Mouse (Mus musculus) liver, embryonic 16.5 days (tissue): ENCODE data around the gene Rtf2. TPM values are rescaled to one million over a fixed set of nuclear protein-coding genes. Genes with fewer than 3 reads are reported as not detected.

Experiments
- ATAC-seq: fragments of 200-750 bp; cut with Nextera tagmentation; 2 replicates; pipeline ENCODE4 v1.8.0; 2017; ENCODE audit warnings: low read depth, mild to moderate bottlenecking, moderate number of reproducible peaks, moderate library complexity
- H3K27ac ChIP-seq: fragments of 300-500 bp; sonication (generic); 2 replicates; pipeline ENCODE4 v1.5.1; 2014; ENCODE audit warnings: mild to moderate bottlenecking, low read length
- H3K27me3 ChIP-seq: fragments of 300-500 bp; sonication (generic); 2 replicates; pipeline ENCODE4 v1.6.1; 2014; ENCODE audit warnings: low read depth, low read length, mixed read lengths; ENCODE audit not compliant: control insufficient read depth, insufficient read depth
- H3K36me3 ChIP-seq: fragments of 300-500 bp; sonication (generic); 2 replicates; pipeline ENCODE4 v1.6.1; 2014; ENCODE audit warnings: mild to moderate bottlenecking; ENCODE audit not compliant: control insufficient read depth, insufficient read depth
- H3K4me1 ChIP-seq: fragments of 300-500 bp; sonication (generic); 2 replicates; pipeline ENCODE4 v1.6.1; 2014; ENCODE audit warnings: low read depth, low read length, mixed read lengths; ENCODE audit not compliant: control insufficient read depth
- H3K4me2 ChIP-seq: fragments of 300-500 bp; sonication (generic); 2 replicates; pipeline ENCODE4 v1.6.1; 2014; ENCODE audit warnings: low read depth, low read length, mixed read lengths
- H3K4me3 ChIP-seq: fragments of 300-500 bp; sonication (generic); 2 replicates; pipeline ENCODE4 v1.5.1; 2014; ENCODE audit warnings: low read depth, mild to moderate bottlenecking, low read length
- H3K9ac ChIP-seq: fragments of 300-500 bp; sonication (generic); 2 replicates; pipeline ENCODE4 v1.6.1; 2014; ENCODE audit warnings: low read depth, low read length
- H3K9me3 ChIP-seq: fragments of 300-500 bp; sonication (generic); replicated peaks from 2 replicates; pipeline ENCODE4 v1.6.1; 2016; ENCODE audit warnings: low read length; ENCODE audit not compliant: control insufficient read depth
- WGBS: fragments of 180-500 bp; shearing (Covaris S2); extraction: QIAGEN DNeasy Blood & Tissue Kit; methylation state at CpG from one replicate; pipeline ENCODE4 v1.1.7; 2014; ENCODE audit not compliant: insufficient replicate concordance; 5-methylcytosine and 5-hydroxymethylcytosine counted together
- polyA plus RNA-seq: library from polyadenylated mRNA; unstranded; fragments of >200 nt; fragmentation: Nextera tagmentation; extraction: Ambion mirVana; gene quantifications from 2 replicates; pipeline ENCODE4 v1.2.1, GENCODE M21; 2015

Rtf2 gene
- polyA plus RNA-seq, 1 experiment from 2014 or later: 41.3 TPM

DNA sequence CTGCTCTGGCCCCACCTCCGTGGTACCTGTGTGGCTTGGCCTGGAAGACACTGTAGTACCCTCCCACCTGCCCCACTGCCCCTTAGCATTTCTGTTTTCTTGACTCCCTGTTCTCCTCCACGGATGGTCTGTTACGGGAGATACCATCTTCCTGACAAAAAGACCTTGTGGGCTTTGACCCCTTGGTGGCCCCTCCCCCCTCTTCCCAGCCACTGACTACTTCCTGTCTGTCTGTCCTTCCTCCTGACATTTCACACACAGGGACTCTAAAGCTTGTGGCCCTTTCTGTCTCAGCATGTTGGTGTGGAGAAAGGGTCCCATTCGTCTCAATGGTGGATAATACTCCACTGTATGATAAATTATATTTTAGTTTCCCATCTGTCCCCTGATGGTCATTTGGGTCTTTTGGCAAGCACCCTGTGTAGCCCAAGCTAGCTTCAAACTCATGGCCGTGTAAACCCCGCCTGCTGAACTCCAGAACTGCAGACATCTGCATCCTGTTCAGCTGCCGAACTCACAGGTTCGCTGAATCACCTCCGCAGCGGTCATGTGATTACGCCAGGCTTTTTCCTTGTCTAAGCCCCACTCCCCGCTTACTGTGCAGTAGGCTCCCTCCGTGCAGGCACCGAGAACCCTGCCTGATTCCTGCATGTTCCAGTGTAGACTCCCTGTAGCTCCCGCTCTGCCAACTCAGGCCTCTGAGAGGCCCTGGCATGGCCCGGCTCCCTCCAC lies 41.5 kb downstream of the Rtf2 start:
- 44% methylated on average over 16 of the region's 16 CpGs for WGBS
- H3K9me3 ChIP-seq: no peaks in the 10 kb centered on the region
- H3K4me3 ChIP-seq: no peak overlapping the region
- no peak overlapping the region for H3K4me2 ChIP-seq
- no peak overlapping the region for H3K9ac ChIP-seq
- no peak for ATAC-seq
- H3K36me3 ChIP-seq: no peaks in the 10 kb centered on the region
- H3K27ac ChIP-seq: no peak overlapping the region
- H3K27me3 ChIP-seq: no peaks in the 10 kb centered on the region
- H3K4me1 ChIP-seq: no peaks in the 10 kb centered on the region

DNA sequence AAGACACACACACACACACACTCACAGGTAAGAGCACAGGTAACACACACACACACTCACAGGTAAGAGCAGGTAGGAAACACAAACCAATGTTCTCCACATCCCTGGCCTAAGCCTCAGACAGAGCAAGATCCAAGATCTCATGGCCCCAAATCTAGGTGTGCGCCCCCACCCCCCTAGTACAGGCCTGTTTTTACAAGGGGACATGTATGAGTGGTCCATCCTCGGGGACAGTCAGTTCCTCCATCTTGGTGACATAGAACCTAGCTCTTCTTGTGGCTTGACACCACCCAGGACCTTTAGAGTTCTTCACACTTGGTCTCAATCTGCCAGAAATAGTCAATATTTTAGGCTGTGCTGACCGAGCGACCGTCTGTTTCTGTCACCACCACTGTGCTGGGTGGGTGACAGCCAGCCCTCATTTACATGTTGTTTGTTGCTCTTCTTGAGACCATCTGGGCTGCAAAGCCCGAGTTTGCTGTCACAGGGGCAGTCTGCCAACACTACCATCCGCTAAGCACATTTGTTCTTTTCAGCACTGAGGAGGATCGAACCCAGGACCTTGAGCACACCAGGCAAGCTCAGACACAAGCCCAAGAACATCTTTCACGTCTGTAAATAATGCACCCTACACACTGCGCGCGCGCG lies 43.5 kb downstream of the Rtf2 start:
- 75% methylated on average over 14 of the region's 14 CpGs for WGBS
- no peaks in the 10 kb centered on the region for H3K9me3 ChIP-seq
- H3K27ac ChIP-seq: no peak overlapping the region
- no peak overlapping the region for H3K4me3 ChIP-seq
- H3K27me3 ChIP-seq: no peaks in the 10 kb centered on the region
- no peaks in the 10 kb centered on the region for H3K4me1 ChIP-seq
- H3K9ac ChIP-seq: no peak overlapping the region
- no peak overlapping the region for H3K4me2 ChIP-seq
- H3K36me3 ChIP-seq: no peaks in the 10 kb centered on the region
- ATAC-seq: no peak

DNA sequence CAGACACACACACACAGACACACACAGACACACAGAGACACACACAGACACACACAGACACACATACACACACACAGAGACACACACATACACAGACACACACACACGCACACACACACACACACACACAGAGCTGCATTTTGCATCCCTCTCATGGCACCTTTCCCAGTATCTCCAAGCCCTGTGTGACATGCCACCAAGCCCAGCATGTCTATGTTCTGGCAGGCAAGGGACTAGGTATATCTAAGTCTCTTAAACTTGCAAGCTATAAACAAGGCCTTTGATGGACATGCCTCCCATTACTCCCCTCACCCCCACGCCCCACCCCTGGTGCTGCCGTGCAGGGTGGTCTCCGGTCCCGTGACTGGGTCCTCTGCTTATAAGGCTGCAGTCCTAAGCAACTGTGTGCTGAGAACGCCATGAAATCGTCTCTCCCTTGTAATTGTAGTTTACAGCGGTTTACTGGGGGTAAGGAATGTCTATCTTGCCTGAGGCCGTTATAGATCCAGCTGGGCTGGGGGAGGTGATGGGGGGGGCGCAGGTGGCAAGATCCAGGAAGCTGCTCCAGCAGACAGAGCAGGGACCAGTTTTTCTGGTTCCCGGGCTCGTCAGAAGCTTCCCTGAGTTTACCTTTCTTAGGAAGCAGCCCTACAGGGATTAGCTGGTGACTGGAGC lies 44.5 kb downstream of the Rtf2 start:
- no peaks in the 10 kb centered on the region for H3K27me3 ChIP-seq
- no peak for ATAC-seq
- no peak overlapping the region for H3K9ac ChIP-seq
- no peak overlapping the region for H3K27ac ChIP-seq
- H3K4me1 ChIP-seq: no peaks in the 10 kb centered on the region
- no peak overlapping the region for H3K4me2 ChIP-seq
- no peak overlapping the region for H3K4me3 ChIP-seq
- no peaks in the 10 kb centered on the region for H3K9me3 ChIP-seq
- H3K36me3 ChIP-seq: no peaks in the 10 kb centered on the region
- WGBS: 47% methylated on average over 12 of the region's 12 CpGs

DNA sequence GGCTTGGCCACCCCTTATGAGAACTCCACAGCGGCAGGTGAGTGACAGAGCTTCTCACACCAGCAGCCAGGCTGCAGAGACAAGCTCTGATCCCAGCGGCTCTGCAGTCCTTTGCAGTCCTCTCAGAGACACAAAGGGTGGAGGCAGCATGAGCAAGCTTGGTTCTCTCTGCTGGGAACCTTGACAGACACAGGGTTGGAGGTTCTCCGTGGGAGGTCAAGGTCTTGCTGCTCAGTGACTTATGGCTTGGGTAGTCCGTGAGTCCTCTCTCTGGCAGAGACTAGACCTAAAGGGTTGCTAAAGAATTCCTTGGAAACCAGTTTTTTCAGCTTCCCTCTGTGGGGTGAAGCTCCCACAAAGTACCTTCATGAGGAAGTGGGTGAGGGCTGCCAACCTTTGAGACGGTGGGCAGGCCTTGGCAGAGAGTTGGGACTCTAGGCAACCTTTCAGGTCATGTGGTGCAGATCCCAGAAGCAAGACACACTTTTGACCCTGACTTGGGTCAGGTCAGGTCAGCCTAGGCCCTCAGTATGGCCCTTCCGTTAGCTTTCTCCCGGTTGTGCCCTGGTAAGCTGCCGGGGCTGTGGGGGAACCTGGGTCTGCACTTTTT lies 56.5 kb downstream of the Rtf2 start:
- Histone ChIP-seq H3K4me1 (no peaks in the 10 kb centered on the region; the same call in 1 of the 2 replicates), H3K4me3 (no peak overlapping the region), H3K9me3 (no peaks in the 10 kb centered on the region), H3K27me3 (no peaks in the 10 kb centered on the region), H3K9ac (no peak overlapping the region), H3K27ac (no peak overlapping the region), H3K36me3 (no peaks in the 10 kb centered on the region), H3K4me2 (no peak overlapping the region)
- ATAC-seq: no peak
- WGBS: 57% methylated on average over 8 of the region's 8 CpGs

DNA sequence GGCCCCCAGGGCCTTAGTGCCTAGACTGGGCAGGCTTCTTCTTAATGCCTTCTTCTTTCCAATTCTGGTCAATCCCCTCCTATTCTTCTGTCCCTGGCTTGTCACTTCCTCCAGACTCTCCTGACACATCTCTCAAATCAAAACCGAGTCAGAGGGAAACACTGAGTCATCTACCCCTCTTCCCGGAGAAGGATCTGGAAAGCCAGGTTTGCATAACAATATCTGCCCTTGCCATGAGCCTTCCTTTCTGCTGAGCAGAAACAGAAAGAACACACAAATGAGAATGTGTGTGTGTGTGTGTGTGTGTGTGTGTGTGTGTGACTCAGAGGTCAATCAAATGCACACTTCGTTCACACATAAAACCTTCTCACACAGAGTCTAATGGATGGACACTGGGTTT lies 58.5 kb downstream of the Rtf2 start:
- ATAC-seq: no peak
- Histone ChIP-seq H3K9me3 (no peaks in the 10 kb centered on the region), H3K9ac (no peak overlapping the region), H3K27me3 (no peaks in the 10 kb centered on the region), H3K27ac (no peak overlapping the region), H3K4me2 (no peak overlapping the region), H3K4me1 (no peaks in the 10 kb centered on the region; the same call in 1 of the 2 replicates), H3K4me3 (no peak overlapping the region), H3K36me3 (no peaks in the 10 kb centered on the region)
- 48% methylated on average over 3 of the region's 3 CpGs for WGBS

DNA sequence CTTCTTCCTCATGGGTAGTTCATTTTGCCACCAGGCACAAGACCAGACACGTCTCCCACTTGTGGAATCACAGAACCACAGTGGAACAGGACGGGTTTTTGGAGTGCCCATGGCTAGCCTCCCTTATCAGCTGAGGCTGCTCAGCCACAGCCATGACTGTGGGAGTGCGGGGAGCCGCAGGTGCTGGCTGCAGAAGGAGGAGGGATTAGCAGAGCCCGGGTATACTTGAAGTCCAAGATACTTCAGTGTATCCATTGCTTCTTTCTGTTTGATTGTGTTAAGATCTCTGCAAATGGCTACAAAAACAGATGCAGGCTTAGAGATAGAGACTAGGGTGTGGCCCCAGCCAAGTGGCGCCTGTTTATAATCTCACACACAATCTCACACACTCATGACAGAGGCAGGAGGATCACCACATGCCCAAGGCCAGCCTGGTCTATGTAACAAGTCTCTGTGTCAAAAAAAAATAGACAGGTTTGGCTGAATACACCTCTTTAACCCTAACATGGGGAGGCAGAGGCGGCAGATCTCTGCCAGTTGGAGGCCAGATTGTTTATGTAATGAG lies 60.5 kb downstream of the Rtf2 start:
- H3K27me3 ChIP-seq: no peaks in the 10 kb centered on the region
- H3K4me3 ChIP-seq: no peak overlapping the region
- no peak overlapping the region for H3K9ac ChIP-seq
- peak; percentile 73 for ATAC-seq
- H3K9me3 ChIP-seq: no peaks in the 10 kb centered on the region
- no peak overlapping the region for H3K27ac ChIP-seq
- no peaks in the 10 kb centered on the region; the same call in 1 of the 2 replicates for H3K4me1 ChIP-seq
- WGBS: 21% methylated on average over 7 of the region's 7 CpGs
- H3K36me3 ChIP-seq: no peaks in the 10 kb centered on the region
- H3K4me2 ChIP-seq: no peak overlapping the region

DNA sequence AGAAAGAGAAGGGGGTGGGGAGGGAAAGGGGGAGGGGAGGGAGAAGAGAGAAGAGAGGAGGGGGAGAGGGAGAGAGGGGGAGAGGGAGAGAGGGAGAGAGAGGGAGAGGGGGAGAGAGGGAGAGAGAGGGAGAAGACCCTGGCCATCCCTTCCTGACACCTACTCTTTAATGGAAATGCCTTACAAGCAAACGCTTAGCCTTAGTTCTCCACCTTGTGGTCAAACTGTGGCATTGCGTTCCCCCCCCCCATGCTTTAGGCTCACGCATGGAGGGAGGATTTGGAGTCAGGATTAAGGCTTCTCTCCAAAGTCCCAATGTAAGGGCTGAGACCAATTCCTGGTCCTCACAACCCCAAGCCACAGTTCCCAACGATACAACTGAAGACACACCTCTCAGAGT lies 61.0 kb downstream of the Rtf2 start:
- Histone ChIP-seq H3K4me3 (no peak overlapping the region), H3K4me1 (no peaks in the 10 kb centered on the region; the same call in 1 of the 2 replicates), H3K27me3 (no peaks in the 10 kb centered on the region), H3K27ac (no peak overlapping the region), H3K4me2 (no peak overlapping the region), H3K9ac (no peak overlapping the region), H3K9me3 (no peaks in the 10 kb centered on the region), H3K36me3 (no peaks in the 10 kb centered on the region)
- no peak for ATAC-seq
- 7% methylated on average over 4 of the region's 4 CpGs for WGBS

DNA sequence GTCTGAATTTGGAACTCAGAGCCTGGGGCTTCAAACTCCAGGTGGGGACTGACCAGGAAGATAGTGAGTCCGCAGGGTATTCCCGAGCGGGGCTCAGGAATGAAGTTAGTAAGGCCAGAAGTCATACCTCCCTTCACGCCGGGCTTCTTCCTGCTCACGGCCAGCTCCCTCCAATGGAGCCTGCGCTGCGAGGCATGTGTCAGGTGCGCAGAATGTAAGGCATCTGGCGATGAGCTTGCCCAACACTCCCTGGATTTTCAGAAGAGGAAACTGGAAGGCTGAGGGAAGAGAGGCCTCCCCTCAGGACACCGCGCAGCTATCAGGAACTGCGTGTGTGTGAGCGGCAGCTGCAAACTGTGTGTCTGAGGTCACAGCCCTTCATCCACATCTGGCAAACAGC lies 61.8 kb downstream of the Rtf2 start:
- Histone ChIP-seq H3K27me3 (no peaks in the 10 kb centered on the region), H3K27ac (no peak overlapping the region), H3K36me3 (no peaks in the 10 kb centered on the region), H3K9me3 (no peaks in the 10 kb centered on the region), H3K9ac (no peak overlapping the region), H3K4me1 (no peaks in the 10 kb centered on the region; the same call in 1 of the 2 replicates), H3K4me2 (no peak overlapping the region), H3K4me3 (no peak overlapping the region)
- no peak for ATAC-seq
- WGBS: 63% methylated on average over 14 of the region's 14 CpGs
